Mouse (Mus musculus): ENCODE results near the gene Csmd2.

Csmd2 gene

GRCm38 (mm10) chr4:127987784-127988455 lies at the start of gene Csmd2:
Gene Csmd2, plus strand, starts transcription at chr4:127987857.
- peak; percentile 72 for DNase-seq

- DNase-seq, result peak; percentile 55
Measured at GRCm38 (mm10) chr4:127947696-127948095, 40.0 kb upstream of the Csmd2 start.

- no peak for DNase-seq
Measured at GRCm38 (mm10) chr4:127953006-127953710, 34.5 kb upstream of the Csmd2 start.

GRCm38 (mm10) chr4:127969101-127969500 lies 18.6 kb upstream of the Csmd2 start:
- peak; percentile 77 for DNase-seq

DNA sequence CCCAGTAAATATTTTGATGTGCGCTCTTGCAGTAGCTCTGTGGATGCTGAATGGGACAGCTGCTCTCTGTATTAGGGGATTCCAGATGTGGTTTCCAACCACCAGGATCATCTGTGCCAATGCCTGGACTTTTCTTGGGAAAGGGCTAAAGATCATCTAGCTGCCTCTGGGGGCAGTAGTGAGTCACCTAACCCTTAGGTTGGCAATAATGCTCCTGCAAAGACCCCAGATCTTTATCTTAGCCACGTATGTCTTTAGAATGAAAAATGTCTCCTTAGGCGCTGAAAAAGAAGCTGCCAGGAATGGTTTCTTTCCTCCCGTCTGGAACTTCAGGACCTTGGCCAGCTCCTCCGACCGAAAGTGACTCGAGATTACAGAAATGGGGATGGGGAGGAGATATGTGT lies 17.6 kb upstream of the Csmd2 start:
- peak; percentile 31 for DNase-seq

DNA sequence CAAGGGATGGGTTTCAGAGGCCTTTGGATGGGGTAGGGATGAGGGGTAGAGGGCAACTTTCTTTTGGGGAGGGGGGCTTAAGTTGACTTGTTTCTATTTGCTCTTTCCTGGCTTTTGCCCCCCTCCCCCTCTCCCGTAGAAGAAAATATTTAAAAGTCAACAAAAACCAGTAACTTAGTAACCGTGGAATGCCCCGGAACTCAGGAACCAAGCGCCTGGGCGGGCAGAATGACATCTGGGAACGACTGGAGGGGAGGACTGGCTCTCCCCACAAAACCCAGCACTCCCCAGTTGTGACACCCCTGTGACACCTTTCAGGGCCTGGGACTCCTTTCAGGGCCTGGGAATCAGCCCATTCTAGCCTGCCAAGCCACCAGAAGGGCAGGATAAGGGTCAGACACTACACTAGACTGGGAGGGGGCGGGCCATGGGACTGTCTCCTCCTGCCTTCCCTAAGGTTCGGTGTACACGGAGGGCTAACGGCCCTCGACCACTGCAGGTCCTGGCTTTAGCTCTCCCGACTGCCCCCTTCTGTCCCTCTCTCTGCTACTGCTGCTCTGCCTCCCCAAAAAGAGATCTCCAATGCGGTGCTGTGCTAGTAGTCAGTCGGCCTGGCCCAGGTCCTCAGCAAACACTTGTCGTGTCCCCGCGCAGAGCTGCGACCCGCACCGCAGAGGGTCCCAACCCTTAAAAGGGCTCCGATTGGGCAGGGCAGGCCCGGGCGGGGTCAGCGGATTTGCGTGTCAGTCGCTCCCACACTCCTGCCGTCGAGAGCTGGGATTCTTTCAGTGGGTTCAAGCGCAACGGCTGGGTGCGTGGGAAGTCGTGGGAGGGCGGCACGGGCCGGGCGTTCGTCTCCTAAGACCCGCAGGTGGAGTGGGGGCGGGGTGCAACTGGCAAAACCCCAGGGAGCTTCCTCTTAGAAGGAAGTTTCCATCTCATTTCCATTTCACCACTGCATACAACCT lies 16.5 kb upstream of the Csmd2 start, which contains the start of gene CK137956:
Gene CK137956 (minus strand): TSS at position 51 of the 968 bp plus-strand sequence.
- DNase-seq, result no peak

- DNase-seq, result no peak
Measured at GRCm38 (mm10) chr4:127972976-127973375, 14.7 kb upstream of the Csmd2 start.

DNA sequence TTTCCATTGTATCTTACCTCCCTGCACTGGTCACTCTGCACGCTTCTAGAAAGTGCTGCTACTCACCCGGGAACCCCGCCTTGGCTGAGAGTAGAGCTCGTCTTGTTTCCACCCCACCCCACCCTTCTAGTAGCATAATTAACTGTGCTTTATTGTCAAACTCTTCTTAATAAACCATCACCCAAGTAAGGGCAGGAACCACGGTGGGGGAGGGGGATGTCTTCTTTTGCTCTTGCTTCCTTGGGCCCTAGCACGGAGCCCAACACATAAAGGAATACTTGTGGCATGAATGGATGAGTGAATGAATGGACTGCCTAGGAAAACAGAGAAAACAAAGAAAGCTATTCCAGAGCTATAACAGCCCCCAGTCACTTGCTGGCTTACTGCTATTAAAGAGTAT lies 6.5 kb upstream of the Csmd2 start:
- DNase-seq, result no peak

- DNase-seq, result no peak
Measured at GRCm38 (mm10) chr4:127984426-127984825, 3.2 kb upstream of the Csmd2 start.

- no peak for DNase-seq
Measured at GRCm38 (mm10) chr4:127985874-127986273, 1.8 kb upstream of the Csmd2 start.

GRCm38 (mm10) chr4:127986491-127987075 lies 1.1 kb upstream of the Csmd2 start:
- DNase-seq, result no peak

GRCm38 (mm10) chr4:127987270-127987669 lies 387 bp upstream of the Csmd2 start:
- no peak for DNase-seq

- DNase-seq, result no peak
Measured at GRCm38 (mm10) chr4:127988526-127989180, 996 bp downstream of the Csmd2 start.

DNA sequence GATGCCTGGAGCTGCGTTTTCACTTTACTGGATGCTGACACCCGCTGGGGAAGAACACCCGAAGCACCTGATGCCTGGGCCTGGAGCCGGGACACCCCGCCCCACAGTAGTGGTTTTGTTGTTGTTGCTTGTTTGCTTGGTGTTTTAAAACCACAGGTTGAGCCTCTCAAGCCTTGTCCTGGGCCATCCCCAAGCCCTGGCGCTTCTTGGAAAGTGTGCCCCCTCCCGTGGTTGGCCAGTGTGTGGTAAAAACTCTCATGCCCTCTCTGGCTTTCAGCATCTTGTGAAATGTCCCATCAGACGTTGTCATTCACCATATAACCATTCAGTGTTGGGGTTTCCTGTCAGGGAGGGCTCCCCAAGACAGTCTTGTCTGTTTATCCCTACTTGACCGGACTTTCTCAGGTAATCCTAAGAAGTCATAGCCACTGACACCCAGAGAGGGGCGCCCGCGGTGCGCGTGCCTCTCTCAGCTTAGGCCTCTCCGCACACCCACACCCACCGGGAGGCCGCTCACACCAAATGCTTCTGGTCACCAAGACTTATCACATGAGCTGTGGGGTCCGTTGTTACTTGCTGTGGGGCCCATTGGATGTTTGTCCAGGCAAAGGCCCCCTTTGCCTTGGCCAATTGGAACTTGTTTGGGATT lies 1.8 kb downstream of the Csmd2 start:
- peak; percentile 66 for DNase-seq

DNA sequence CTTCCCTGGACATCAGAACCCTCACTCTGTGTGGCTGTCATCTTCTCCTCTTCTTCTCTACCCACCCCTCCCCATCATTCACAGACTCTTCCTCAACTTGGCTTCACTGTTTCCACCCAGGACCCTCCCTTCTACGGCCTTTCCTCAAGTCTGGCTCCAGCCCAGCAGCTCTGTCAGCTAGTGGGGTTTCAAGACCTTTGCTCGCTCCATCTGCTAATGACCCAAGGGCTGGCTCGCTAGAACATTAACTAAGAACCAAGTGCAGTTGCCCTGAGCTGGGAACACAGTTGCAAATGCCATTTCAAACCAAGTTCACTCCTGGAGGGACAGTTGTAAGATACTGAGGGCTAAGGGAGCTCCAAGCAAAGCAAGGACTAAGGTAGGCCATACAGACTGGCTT lies 11.6 kb downstream of the Csmd2 start:
- DNase-seq, result no peak

- DNase-seq, result no peak
Measured at GRCm38 (mm10) chr4:128002638-128003101, 15.0 kb downstream of the Csmd2 start.

- no peak for DNase-seq
Measured at GRCm38 (mm10) chr4:128004797-128005452, 17.3 kb downstream of the Csmd2 start.

- DNase-seq, result peak; percentile 46
Measured at GRCm38 (mm10) chr4:128019465-128019864, 31.8 kb downstream of the Csmd2 start.

- DNase-seq, result no peak
Measured at GRCm38 (mm10) chr4:128028294-128028693, 40.6 kb downstream of the Csmd2 start.

- DNase-seq, result no peak
Measured at GRCm38 (mm10) chr4:128041901-128042300, 54.2 kb downstream of the Csmd2 start.

- no peak for DNase-seq
Measured at GRCm38 (mm10) chr4:128042626-128043025, 55.0 kb downstream of the Csmd2 start.
